Mouse (Mus musculus) macrophage (primary cell): ENCODE results near the gene Eif5a. TPM values are rescaled to one million over a fixed set of nuclear protein-coding genes. Genes with fewer than 3 reads are reported as not detected.

ENCODE experiments used
- H3K27ac ChIP-seq: fragments of 350-480 bp; formaldehyde crosslinking; 2 replicates; pipeline ENCODE4 v1.9.0; 2021
- H3K36me3 ChIP-seq: fragments of 350-480 bp; formaldehyde crosslinking; 2 replicates; pipeline ENCODE4 v1.9.0; 2021; ENCODE audit errors: inconsistent target
- H3K4me3 ChIP-seq: fragments of 350-480 bp; formaldehyde crosslinking; 2 replicates; pipeline ENCODE4 v1.9.0; 2021; ENCODE audit errors: inconsistent target
- H3K79me2 ChIP-seq: fragments of 350-480 bp; formaldehyde crosslinking; 2 replicates; pipeline ENCODE4 v1.9.0; 2021; ENCODE audit errors: inconsistent target
- WGBS: methylation state at CpG from one replicate; pipeline ENCODE4 v1.1.7; 2026; ENCODE audit warnings: inconsistent platforms; ENCODE audit not compliant: missing documents; 5-methylcytosine and 5-hydroxymethylcytosine counted together
- polyA plus RNA-seq: library from polyadenylated mRNA; stranded (reverse); fragments of 250-400 nt; gene quantifications from 3 replicates; pipeline ENCODE4 v1.2.4, GENCODE M21; 2018; ENCODE audit warnings: inconsistent platforms

Gene Eif5a
- polyA plus RNA-seq, 1 experiment from 2014 or later, result 339 TPM

DNA sequence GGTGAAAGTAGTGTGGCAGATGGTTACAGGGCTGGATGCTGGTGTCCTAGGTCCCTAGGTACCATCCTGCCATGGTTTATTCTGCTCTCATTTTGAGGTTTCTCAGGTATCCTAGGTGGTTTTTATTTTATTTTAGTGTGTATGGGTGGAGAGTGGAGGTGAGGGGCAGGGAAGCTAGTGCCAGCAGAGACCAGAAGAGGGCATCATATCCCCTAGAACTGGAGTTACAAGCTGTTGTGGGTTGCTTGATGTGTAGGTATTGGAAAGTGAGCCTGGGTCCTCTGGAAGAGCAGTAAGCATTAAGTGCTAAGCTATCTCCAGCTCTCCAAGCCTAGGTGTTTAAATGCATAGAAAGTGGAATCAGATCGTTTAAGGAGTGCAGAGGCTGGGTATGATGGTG, 30.5 kb upstream of the Eif5a start:
- no peak overlapping the region for H3K27ac ChIP-seq

DNA sequence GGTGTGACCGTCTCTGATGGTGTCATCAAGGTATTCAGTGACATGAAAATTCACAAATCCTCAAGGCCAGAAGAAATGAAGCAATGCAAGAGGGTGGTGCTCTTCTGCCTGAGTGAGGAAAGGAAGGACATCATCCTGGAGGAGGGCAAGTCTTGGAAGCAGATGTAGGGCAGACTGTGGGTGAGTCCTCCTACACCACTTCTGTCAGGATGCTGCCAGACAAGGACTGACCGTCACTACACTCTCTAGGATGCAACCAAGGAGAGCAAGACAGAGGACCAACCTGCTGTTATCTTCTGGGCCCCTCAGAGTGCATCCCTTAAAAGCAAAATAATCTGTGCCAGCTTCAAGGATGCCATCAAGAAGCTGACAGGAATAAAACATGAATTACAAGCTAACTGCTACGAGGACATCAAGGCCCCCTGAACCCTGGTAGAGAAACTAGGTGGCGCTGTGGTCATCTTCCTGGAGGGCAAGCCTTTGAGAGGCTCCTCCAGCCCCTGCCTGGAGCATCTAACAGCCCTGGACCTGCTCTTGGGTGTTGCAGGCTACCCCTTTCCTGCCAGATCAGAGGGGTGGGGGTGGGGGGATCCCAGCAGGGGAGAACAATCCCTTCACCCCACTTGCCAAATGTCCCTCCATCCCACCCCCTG, 29.2 kb upstream of the Eif5a start:
- WGBS, result 58% methylated on average over 4 of the region's 4 CpGs
- no peaks in the 10 kb centered on the region for H3K36me3 ChIP-seq
- no peaks in the 10 kb centered on the region for H3K79me2 ChIP-seq
- no peak overlapping the region for H3K27ac ChIP-seq
- H3K4me3 ChIP-seq, result no peak overlapping the region

More for the DNA sequence above, 30.5 kb upstream of the Eif5a start:
- 45% methylated on average over 1 of the region's 1 CpGs for WGBS
- Histone ChIP-seq H3K36me3 (no peaks in the 10 kb centered on the region), H3K4me3 (no peak overlapping the region), H3K79me2 (no peaks in the 10 kb centered on the region)

GRCm38 (mm10) chr11:69948763-69949150, 27.0 kb upstream of the Eif5a start:
- Histone ChIP-seq H3K27ac (no peak overlapping the region), H3K4me3 (peak overlapping the region; percentile 1; the same call in 1 of the 2 replicates), H3K79me2 (no peaks in the 10 kb centered on the region), H3K36me3 (no peaks in the 10 kb centered on the region)
- 2% methylated on average over 13 of the region's 14 CpGs for WGBS

- no peaks in the 10 kb centered on the region for H3K36me3 ChIP-seq
- H3K4me3 ChIP-seq, result peak within 1 kb of the TSS; percentile 1; the same call in 1 of the 2 replicates
- H3K27ac ChIP-seq, result no peak within 1 kb of the TSS
- 2% methylated on average over 29 of the region's 34 CpGs for WGBS
- no peaks in the 10 kb centered on the region for H3K79me2 ChIP-seq
Observed at GRCm38 (mm10) chr11:69948066-69948762, 26.5 kb upstream of the Eif5a start, which contains the start of gene Slc2a4. Gene Slc2a4 (minus strand): TSS chr11:69948188.

DNA sequence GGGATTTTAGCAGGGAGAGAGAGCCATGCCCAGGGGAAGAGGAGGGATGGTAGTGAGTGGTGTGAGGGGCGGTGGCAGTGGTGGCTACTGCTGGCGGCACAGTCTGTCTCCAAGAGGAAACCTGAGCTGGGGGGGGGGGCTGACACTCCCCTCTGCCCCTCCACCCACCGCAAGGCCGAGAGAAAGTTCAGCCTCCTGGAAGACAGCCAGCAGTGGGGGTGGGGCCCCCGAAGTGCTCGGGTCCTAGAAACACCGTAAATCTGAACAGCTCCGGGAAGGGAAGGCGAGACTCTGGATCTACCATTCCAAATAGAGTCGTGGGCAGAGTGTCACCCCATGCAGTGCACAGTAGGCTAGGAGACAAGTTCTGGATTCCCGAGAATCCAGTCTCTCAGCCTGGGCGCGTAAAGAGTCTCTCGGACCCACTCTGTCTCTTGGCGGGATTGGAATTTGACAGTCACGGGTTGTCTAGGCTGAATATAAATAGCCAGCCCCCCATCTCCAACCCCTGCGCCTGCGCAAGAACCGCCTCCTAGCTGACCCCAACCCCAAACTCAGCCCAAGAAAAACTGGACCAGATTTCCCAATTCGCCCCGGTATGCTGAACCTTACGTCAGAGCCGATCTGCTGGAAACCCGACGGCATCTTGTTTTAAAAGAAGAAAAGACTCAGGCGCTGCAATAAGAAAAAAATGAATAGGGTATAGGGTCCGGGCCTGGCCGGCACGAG, 25.7 kb upstream of the Eif5a start:
- no peaks in the 10 kb centered on the region for H3K79me2 ChIP-seq
- WGBS, result 29% methylated on average over 29 of the region's 29 CpGs
- no peak overlapping the region for H3K27ac ChIP-seq

DNA sequence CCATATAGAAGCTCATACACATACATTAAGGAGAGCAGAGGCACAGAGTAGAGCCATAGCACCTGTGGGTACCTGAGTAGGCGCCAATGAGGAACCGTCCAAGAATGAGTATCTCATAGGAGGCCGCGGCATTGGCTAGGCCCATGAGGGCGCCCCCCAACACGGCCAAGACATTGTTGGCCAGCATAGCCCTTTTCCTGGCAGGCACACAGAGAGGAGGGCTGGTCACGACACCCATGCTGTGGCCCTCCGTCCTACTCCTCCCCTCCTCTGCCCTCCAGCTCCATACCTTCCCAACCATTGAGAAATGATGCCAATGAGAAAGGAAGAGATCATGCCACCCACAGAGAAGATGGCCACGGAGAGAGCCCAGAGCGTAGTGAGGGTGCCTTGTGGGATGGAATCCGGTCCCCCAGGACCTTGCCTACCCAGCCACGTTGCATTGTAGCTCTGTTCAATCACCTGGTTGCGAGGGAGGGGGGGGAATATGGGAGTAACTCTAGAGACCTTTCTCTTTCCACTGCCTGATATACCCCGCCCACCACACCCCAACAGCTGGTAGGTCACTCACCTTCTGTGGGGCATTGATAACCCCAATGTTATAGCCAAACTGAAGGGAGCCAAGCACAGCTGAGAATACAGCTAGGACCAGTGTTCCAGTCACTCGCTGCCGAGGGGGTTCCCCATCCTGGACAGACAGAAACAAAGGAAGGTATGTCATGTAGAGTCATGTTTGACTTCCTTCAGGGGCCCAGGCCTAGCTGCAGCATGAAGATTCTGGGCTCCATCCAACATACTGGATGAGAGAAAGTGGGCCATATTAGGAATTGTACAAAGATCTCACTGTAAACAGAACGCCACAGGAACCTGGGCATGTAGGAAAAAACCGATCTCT, 24.5 kb upstream of the Eif5a start:
- Histone ChIP-seq H3K36me3 (no peaks in the 10 kb centered on the region), H3K27ac (no peak overlapping the region)

More for the DNA sequence above, 25.7 kb upstream of the Eif5a start:
- no peaks in the 10 kb centered on the region for H3K36me3 ChIP-seq
- no peak overlapping the region for H3K4me3 ChIP-seq

DNA sequence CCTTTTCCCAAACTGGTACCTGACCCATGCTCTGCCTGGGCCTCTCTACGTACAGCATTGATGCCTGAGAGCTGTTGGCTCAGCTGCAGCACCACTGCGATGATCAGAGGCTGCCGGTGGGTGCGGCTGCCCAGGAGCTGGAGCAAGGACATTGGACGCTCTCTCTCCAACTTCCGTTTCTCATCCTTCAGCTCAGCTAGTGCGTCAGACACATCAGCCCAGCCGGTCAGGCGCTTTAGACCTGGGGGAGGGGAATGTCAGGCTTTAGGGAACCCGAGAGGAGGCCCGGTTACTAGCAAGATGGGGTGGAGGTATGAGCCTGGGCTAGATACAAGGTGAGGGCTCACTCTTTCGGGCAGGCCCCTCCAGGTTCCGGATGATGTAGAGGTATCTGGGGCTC, 23.5 kb upstream of the Eif5a start:
- no peak overlapping the region for H3K4me3 ChIP-seq
- WGBS, result 92% methylated on average over 13 of the region's 13 CpGs
- no peak overlapping the region for H3K27ac ChIP-seq
- no peaks in the 10 kb centered on the region for H3K36me3 ChIP-seq
- no peaks in the 10 kb centered on the region for H3K79me2 ChIP-seq

More for the DNA sequence above, 24.5 kb upstream of the Eif5a start:
- no peaks in the 10 kb centered on the region for H3K79me2 ChIP-seq
- H3K4me3 ChIP-seq, result no peak overlapping the region
- 88% methylated on average over 18 of the region's 18 CpGs for WGBS

DNA sequence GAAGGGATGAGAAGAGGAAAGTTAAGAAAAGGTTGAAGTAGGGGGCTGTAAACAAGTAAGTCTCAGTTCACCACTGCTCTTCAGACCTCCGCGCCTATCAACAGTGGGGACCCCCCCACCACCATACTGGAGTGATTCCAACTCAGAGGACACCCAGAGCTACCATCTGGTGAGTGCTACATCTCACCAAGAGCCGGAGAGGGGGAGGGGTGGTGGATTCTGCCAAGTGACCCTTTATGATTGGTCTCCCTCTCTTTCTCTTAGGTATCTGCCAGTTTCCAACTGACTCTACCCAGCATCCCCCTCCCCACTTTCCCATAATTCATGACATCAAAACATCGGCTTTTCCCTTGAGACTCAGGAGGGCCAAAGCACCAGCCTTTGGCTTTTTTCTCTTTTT, 19.2 kb upstream of the Eif5a start:
- Histone ChIP-seq H3K36me3 (no peaks in the 10 kb centered on the region), H3K27ac (no peak overlapping the region), H3K4me3 (no peak overlapping the region), H3K79me2 (no peaks in the 10 kb centered on the region)
- 95% methylated on average over 4 of the region's 4 CpGs for WGBS

DNA sequence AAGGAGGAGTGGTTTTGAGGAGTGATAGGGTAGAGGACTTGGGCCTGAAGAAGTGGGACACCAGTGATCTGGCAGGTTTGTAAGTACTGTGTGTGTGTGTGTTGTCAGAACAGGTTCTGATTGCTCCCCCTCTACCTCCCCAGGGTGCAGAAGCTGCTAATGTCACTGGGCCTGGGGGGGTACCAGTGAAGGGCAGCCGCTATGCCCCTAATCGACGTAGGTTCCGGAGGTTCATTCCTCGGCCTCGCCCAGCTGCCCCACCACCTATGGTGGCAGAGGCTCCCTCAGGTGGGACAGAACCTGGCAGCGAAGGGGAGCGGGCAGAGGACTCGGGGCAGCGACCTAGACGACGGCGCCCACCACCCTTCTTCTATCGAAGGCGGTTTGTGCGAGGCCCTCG, 18.0 kb upstream of the Eif5a start:
- Histone ChIP-seq H3K79me2 (no peaks in the 10 kb centered on the region), H3K27ac (no peak overlapping the region), H3K36me3 (no peaks in the 10 kb centered on the region), H3K4me3 (no peak overlapping the region)
- 92% methylated on average over 17 of the region's 17 CpGs for WGBS

- H3K27ac ChIP-seq, result no peak overlapping the region
- WGBS, result 83% methylated on average over 5 of the region's 5 CpGs
- no peak overlapping the region for H3K4me3 ChIP-seq
- no peaks in the 10 kb centered on the region for H3K36me3 ChIP-seq
- no peaks in the 10 kb centered on the region for H3K79me2 ChIP-seq
Observed at GRCm38 (mm10) chr11:69939181-69939580, 17.4 kb upstream of the Eif5a start.

DNA sequence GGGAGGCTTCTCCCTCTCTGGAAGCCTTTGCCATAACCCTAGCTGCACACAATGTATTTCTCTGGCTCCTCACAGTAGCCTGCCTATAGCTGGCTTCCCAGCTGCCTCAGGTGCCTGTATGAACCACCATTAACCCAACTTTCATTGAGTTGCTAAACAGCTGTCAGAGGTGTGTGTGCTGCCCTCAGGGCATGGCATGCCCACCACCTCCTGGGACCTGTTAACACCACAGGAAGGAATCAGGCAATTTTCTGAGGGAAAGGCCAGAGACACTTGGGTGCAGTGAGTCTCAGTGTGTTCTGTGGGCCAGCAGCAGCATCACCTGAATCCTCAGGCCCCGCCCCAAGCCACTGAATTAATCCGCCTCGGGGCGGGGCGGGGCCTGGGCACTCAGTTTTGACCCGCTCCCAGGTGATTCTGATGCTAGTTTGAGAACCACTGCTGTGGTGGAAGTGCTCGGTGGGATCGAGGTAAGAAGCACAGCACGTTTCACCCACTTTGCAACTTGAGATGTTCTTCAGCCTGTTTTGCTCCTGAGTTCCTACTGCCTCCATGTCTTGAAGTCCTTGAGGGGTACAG, 16.7 kb upstream of the Eif5a start:
- H3K79me2 ChIP-seq, result no peaks in the 10 kb centered on the region
- WGBS, result 80% methylated on average over 9 of the region's 9 CpGs
- no peak overlapping the region for H3K4me3 ChIP-seq
- no peaks in the 10 kb centered on the region for H3K36me3 ChIP-seq
- no peak overlapping the region for H3K27ac ChIP-seq

GRCm38 (mm10) chr11:69937834-69938233, 16.1 kb upstream of the Eif5a start:
- Histone ChIP-seq H3K36me3 (no peaks in the 10 kb centered on the region), H3K79me2 (no peaks in the 10 kb centered on the region), H3K27ac (no peak overlapping the region), H3K4me3 (no peak overlapping the region)
- 77% methylated on average over 5 of the region's 5 CpGs for WGBS

- Histone ChIP-seq H3K4me3 (no peak overlapping the region), H3K27ac (no peak overlapping the region), H3K36me3 (no peaks in the 10 kb centered on the region), H3K79me2 (no peaks in the 10 kb centered on the region)
- WGBS, result 52% methylated on average over 4 of the region's 4 CpGs
Observed at GRCm38 (mm10) chr11:69937385-69937784, 15.6 kb upstream of the Eif5a start.
